Comparison of ENCODE assay signal across 12 mouse cellular contexts in the genomic region with DNA sequence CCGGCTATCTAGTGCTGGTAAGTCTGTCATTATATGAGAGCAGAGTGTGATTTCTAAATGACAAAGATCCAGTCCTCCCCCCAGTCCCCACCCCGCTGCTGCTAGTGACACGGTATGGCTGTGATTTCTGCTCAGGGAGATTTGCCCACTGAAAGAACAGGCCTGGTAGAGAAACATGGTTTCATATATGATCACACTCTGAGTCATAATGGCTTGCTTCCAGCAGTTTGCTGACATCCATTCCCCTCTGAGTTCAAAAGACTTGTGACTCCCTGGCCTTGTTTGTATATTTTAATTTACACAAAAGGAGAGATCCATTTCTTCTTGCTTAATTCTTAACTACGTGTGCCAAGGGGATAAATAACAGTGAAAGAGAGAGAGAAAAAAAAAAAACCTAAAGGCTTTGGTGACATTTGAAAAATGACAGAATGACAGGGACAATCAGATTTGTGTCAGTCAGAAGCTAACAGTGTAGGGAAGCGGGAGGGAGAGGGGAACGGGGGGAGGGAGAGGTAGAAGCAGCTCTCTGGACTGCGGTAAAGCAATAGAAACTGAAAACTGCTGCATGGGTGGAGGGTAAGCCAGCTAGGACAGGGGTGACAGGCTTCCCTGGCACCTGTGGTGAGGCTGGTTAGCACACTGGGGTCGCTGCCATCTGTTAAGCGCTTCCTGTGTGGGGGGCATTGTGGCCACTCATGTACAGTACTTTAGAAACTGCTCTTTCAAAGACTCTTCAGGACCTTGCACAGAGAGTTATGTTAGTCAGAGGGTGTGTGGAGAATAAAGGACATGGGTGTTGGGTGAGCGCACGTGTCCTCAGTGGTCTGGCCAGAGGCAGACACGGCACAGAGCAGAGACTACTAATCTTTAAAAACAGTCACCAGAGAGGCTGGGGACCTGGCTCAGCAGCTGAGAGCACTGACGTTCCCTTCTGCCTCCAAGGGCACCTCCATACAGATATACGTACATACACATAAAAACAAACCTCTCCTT. TPM values are rescaled to one million over a fixed set of nuclear protein-coding genes. Genes with fewer than 3 reads are reported as not detected.
DNase-seq lines count a peak whose midpoint lies in the region; ATAC-seq and TF ChIP-seq lines count a peak whose summit lies in the region.
"Had no signal": no experiment of that assay in that cellular context is flagged by ENCODE, and none has a peak within 500 bp of the region (broad histone marks: within the 10 kb centered on the region; RNA-seq: fewer than 3 reads in every experiment).

No protein-coding gene starts in this region.

- ATAC-seq in liver, embryonic 16.5 days (ENCODE audit: low read depth), result peak; percentile 21; the same call in 1 of the 2 replicates
- ATAC-seq in liver, postnatal 0 days, result peak; percentile 75; the same call in 1 of the 2 replicates

- intact Hi-C loops in left cerebral cortex, postnatal 36 days (cut with DNase I), result no loop called here

- H3K9ac ChIP-seq in liver, embryonic 16.5 days (ENCODE audit: low read depth, low read length), result no peak overlapping the region
- no peak overlapping the region for H3K9ac ChIP-seq in liver, postnatal 0 days (replicated peaks)
- H3K9ac ChIP-seq: liver, embryonic 15.5 days had no signal

- no peaks in the 10 kb centered on the region for H3K9me3 ChIP-seq in liver, embryonic 16.5 days (replicated peaks; ENCODE audit: control insufficient read depth, low read length)
- no peaks in the 10 kb centered on the region for H3K9me3 ChIP-seq in liver, postnatal 0 days (ENCODE audit: low read length)
- H3K9me3 ChIP-seq: forebrain, embryonic 10.5 days; liver, embryonic 15.5 days had no signal

- no peaks in the 10 kb centered on the region for H3K4me1 ChIP-seq in liver, embryonic 16.5 days (ENCODE audit: control insufficient read depth, low read depth, low read length)
- no peaks in the 10 kb centered on the region; the same call in 1 of the 2 replicates for H3K4me1 ChIP-seq in liver, postnatal 0 days (ENCODE audit: insufficient read depth)
- H3K4me1 ChIP-seq in thymus, adult 2 months (replicated peaks; ENCODE audit: control insufficient read depth, insufficient read depth, low read length), result peaks cover 10% of the 10 kb centered on the region
- H3K4me1 ChIP-seq: forebrain, embryonic 10.5 days; liver, embryonic 15.5 days had no signal

- no peak for TF ChIP-seq EP300 in liver, postnatal 0 days (IDR thresholded peaks at IDR 0.05; ENCODE audit: low read depth)

- no peaks in the 10 kb centered on the region for H3K36me3 ChIP-seq in liver, embryonic 16.5 days (ENCODE audit: control insufficient read depth, insufficient read depth)
- H3K36me3 ChIP-seq in liver, postnatal 0 days (replicated peaks; ENCODE audit: insufficient read depth, low read length), result no peaks in the 10 kb centered on the region
- H3K36me3 ChIP-seq in thymus, adult 2 months (ENCODE audit: control insufficient read depth, insufficient read depth, low read length), result no peaks in the 10 kb centered on the region
- H3K36me3 ChIP-seq: forebrain, embryonic 10.5 days; liver, embryonic 15.5 days had no signal

- H3K4me2 ChIP-seq in liver, embryonic 16.5 days (ENCODE audit: low read depth, low read length), result no peak overlapping the region
- 0 out of 2 replicates have a peak overlapping the region, but pooled peaks have one; percentile 2 for H3K4me2 ChIP-seq in liver, postnatal 0 days (ENCODE audit: low read depth, low read length)
- H3K4me2 ChIP-seq: liver, embryonic 15.5 days had no signal

- 22% methylated on average over 14 of the region's 14 CpGs for WGBS in liver, embryonic 16.5 days (ENCODE audit: insufficient replicate concordance)
- WGBS in liver, postnatal 0 days (ENCODE audit: insufficient replicate concordance), result 28% methylated on average over 14 of the region's 14 CpGs
- 17% methylated on average over 14 of the region's 14 CpGs for WGBS in thymus, adult 2 months

- H3K27ac ChIP-seq in liver, embryonic 16.5 days (ENCODE audit: low read length), result no peak overlapping the region
- no peak overlapping the region for H3K27ac ChIP-seq in liver, postnatal 0 days (ENCODE audit: low read depth)
- H3K27ac ChIP-seq in thymus, adult 2 months (ENCODE audit: control insufficient read depth, insufficient read depth, low read length), result peak overlapping the region; percentile 21; the same call in 1 of the 2 replicates
- H3K27ac ChIP-seq: forebrain, embryonic 10.5 days; liver, embryonic 15.5 days had no signal

- TF ChIP-seq POLR2A in thymus, adult 2 months (IDR thresholded peaks at IDR 0.05; ENCODE audit: control insufficient read depth, extremely low read depth, insufficient read depth, low read length, poor library complexity), result no peak

- peak; percentile 18 to 20 for DNase-seq in cerebellum, postnatal 14 days
- DNase-seq in cerebellum, postnatal 4 days (ENCODE audit: low spot score in 2 of 2), result no peak
- no peak for DNase-seq in liver
- peak; percentile 32 for DNase-seq in liver, postnatal 0 days
- peak; percentile 39 for DNase-seq in thymus, adult 2 months
- DNase-seq in embryo, embryonic 10 days (ENCODE audit: low spot score), result no peak
- DNase-seq in left cerebral cortex, postnatal 36 days (ENCODE audit: low spot score in 2 of 2), result no peak
- DNase-seq: cerebellum, adult 2 months; gastrocnemius, postnatal 36 days had no signal

- H3K27me3 ChIP-seq in liver, embryonic 16.5 days (ENCODE audit: control insufficient read depth, insufficient read depth, low read depth, low read length), result no peaks in the 10 kb centered on the region
- H3K27me3 ChIP-seq in liver, postnatal 0 days (ENCODE audit: insufficient read depth, low read length), result no peaks in the 10 kb centered on the region
- H3K27me3 ChIP-seq in thymus, adult 2 months (ENCODE audit: control insufficient read depth, insufficient read depth, low read length), result no peaks in the 10 kb centered on the region
- H3K27me3 ChIP-seq: liver, embryonic 15.5 days had no signal

- H3K4me3 ChIP-seq in liver, embryonic 16.5 days (ENCODE audit: low read depth, low read length), result no peak overlapping the region
- no peak overlapping the region for H3K4me3 ChIP-seq in liver, postnatal 0 days (ENCODE audit: low read depth, low read length)
- peak overlapping the region; percentile 4; the same call in 1 of the 2 replicates for H3K4me3 ChIP-seq in thymus, adult 2 months (ENCODE audit: control insufficient read depth, insufficient read depth, low read length)
- H3K4me3 ChIP-seq: forebrain, embryonic 10.5 days; liver, embryonic 15.5 days had no signal

- TF ChIP-seq CTCF in liver, postnatal 0 days (IDR thresholded peaks at IDR 0.05; ENCODE audit: low read depth), result no peak
- no peak for TF ChIP-seq CTCF in thymus, adult 2 months (IDR thresholded peaks at IDR 0.05; ENCODE audit: borderline replicate concordance, control insufficient read depth, extremely low read depth, insufficient read depth, low read length, poor library complexity)

RNA-seq across cellular contexts. Expression of a gene that starts 55.8 kb away (rescaled TPM):
- polyA plus RNA-seq in liver, embryonic 16.5 days (2015; fragmentation: Nextera tagmentation; extraction: Ambion mirVana), result 0.21 and 0.31 TPM in 2 replicates
- 0.25 and 0.39 TPM in 2 replicates for polyA plus RNA-seq in liver, postnatal 0 days (2015; fragmentation: Nextera tagmentation; extraction: Ambion mirVana)
- polyA plus RNA-seq in thymus, adult 2 months (2012; rRNA removed), result 1.6 and 1.7 TPM in 2 replicates
- 1 to 10 TPM; 3.7 to 4.6 TPM for total RNA-seq in left cerebral cortex, postnatal 36 days (2021)

Comparison
In these comparisons a context has a peak if more than half of its experiments do, and no peak if none do; other contexts are left out.
1. DNase-seq: peak in cerebellum, postnatal 14 days (2 of 2), liver, postnatal 0 days (single experiment) and thymus, adult 2 months (single experiment); none in cerebellum, postnatal 4 days (0 of 2), liver (single experiment), embryo, embryonic 10 days (single experiment) and left cerebral cortex, postnatal 36 days (0 of 2).